Mouse (Mus musculus) adrenal gland, adult (tissue): ENCODE data around the gene Ptprt.

Source experiments
- DNase-seq, 2 experiments: peaks; one replicate each; pipeline ENCODE4 v3.0.0; 2022 to 2023; ENCODE audit warnings: low spot score in 1 of 2; ENCODE audit not compliant: inconsistent age in 2 of 2

Gene Ptprt

GRCm38 (mm10) chr2:162418181-162418580, 242.8 kb downstream of the Ptprt start:
- no peak for DNase-seq

- no peak for DNase-seq
Observed at GRCm38 (mm10) chr2:162413073-162413812, 247.7 kb downstream of the Ptprt start.

- DNase-seq = no peak
Observed at GRCm38 (mm10) chr2:162411014-162411413, 249.9 kb downstream of the Ptprt start.

- no peak for DNase-seq
Observed at GRCm38 (mm10) chr2:162409245-162409644, 251.7 kb downstream of the Ptprt start.

GRCm38 (mm10) chr2:162401316-162402100, 259.4 kb downstream of the Ptprt start:
- DNase-seq = no peak

- no peak for DNase-seq
Observed at GRCm38 (mm10) chr2:162394601-162395000, 266.3 kb downstream of the Ptprt start.

- no peak for DNase-seq
Observed at GRCm38 (mm10) chr2:162391834-162392233, 269.1 kb downstream of the Ptprt start.

GRCm38 (mm10) chr2:162377309-162377708, 283.6 kb downstream of the Ptprt start:
- DNase-seq = no peak

GRCm38 (mm10) chr2:162349047-162349446, 311.9 kb downstream of the Ptprt start:
- DNase-seq = no peak

- no peak for DNase-seq
Observed at GRCm38 (mm10) chr2:162341846-162342245, 319.1 kb downstream of the Ptprt start.

GRCm38 (mm10) chr2:162340231-162340630, 320.7 kb downstream of the Ptprt start:
- no peak for DNase-seq

- no peak for DNase-seq
Observed at GRCm38 (mm10) chr2:162332066-162332683, 328.8 kb downstream of the Ptprt start.

GRCm38 (mm10) chr2:162329430-162329829, 331.5 kb downstream of the Ptprt start:
- no peak for DNase-seq

- DNase-seq = no peak
Observed at GRCm38 (mm10) chr2:162322411-162322810, 338.5 kb downstream of the Ptprt start.

GRCm38 (mm10) chr2:162307996-162308395, 353.0 kb downstream of the Ptprt start:
- no peak for DNase-seq

GRCm38 (mm10) chr2:162294070-162294469, 366.9 kb downstream of the Ptprt start:
- no peak for DNase-seq

GRCm38 (mm10) chr2:162282606-162283005, 378.3 kb downstream of the Ptprt start:
- no peak for DNase-seq

GRCm38 (mm10) chr2:162282121-162282520, 378.8 kb downstream of the Ptprt start:
- no peak for DNase-seq

GRCm38 (mm10) chr2:162273826-162274225, 387.1 kb downstream of the Ptprt start:
- DNase-seq = no peak

GRCm38 (mm10) chr2:162251272-162251671, 409.7 kb downstream of the Ptprt start:
- DNase-seq = no peak

GRCm38 (mm10) chr2:162248296-162248695, 412.7 kb downstream of the Ptprt start:
- DNase-seq = no peak

- no peak for DNase-seq
Observed at GRCm38 (mm10) chr2:162222476-162222875, 438.5 kb downstream of the Ptprt start.
